Mouse (Mus musculus) limb, embryonic 12.5 days (tissue): ENCODE results near the gene Elp4. TPM values are rescaled to one million over a fixed set of nuclear protein-coding genes. Genes with fewer than 3 reads are reported as not detected.

Experiments
- ATAC-seq: fragments of 200-750 bp; cut with Nextera tagmentation; 2 replicates; pipeline ENCODE4 v1.8.0; 2017; ENCODE audit warnings: low read depth, moderate TSS enrichment; ENCODE audit not compliant: insufficient number of reproducible peaks, insufficient read depth, low FRiP score, low TSS enrichment
- H3K27ac ChIP-seq: fragments of 300-500 bp; sonication (generic); 2 replicates; pipeline ENCODE4 v1.5.1; 2016; ENCODE audit warnings: mild to moderate bottlenecking, moderate library complexity
- H3K27me3 ChIP-seq: fragments of 300-500 bp; sonication (generic); 2 replicates; pipeline ENCODE4 v1.6.1; 2016; ENCODE audit warnings: mild to moderate bottlenecking, moderate library complexity
- H3K36me3 ChIP-seq: fragments of 300-500 bp; sonication (generic); 2 replicates; pipeline ENCODE4 v1.6.1; 2016; ENCODE audit warnings: mild to moderate bottlenecking, moderate library complexity
- H3K4me1 ChIP-seq: fragments of 300-500 bp; sonication (generic); replicated peaks from 2 replicates; pipeline ENCODE4 v1.6.1; 2016
- H3K4me2 ChIP-seq: fragments of 300-500 bp; sonication (generic); 2 replicates; pipeline ENCODE4 v1.6.1; 2016; ENCODE audit warnings: mild to moderate bottlenecking, moderate library complexity
- H3K4me3 ChIP-seq: fragments of 300-500 bp; sonication (generic); replicated peaks from 2 replicates; pipeline ENCODE4 v1.5.1; 2016; ENCODE audit warnings: mild to moderate bottlenecking
- H3K9ac ChIP-seq: fragments of 300-500 bp; sonication (generic); replicated peaks from 2 replicates; pipeline ENCODE4 v1.6.1; 2016; ENCODE audit warnings: mild to moderate bottlenecking, moderate library complexity
- H3K9me3 ChIP-seq: fragments of 300-500 bp; sonication (generic); 2 replicates; pipeline ENCODE4 v1.6.1; 2016; ENCODE audit warnings: mild to moderate bottlenecking, moderate library complexity
- WGBS: fragments of 180-500 bp; shearing (Covaris S2); methylation state at CpG from one replicate; pipeline ENCODE4 v1.1.7; 2016; 5-methylcytosine and 5-hydroxymethylcytosine counted together
- polyA plus RNA-seq: library from polyadenylated mRNA; unstranded; fragments of >200 nt; fragmentation: Nextera tagmentation; extraction: Ambion mirVana; gene quantifications from 2 replicates; pipeline ENCODE4 v1.2.1, GENCODE M21; 2016

Elp4 gene
- polyA plus RNA-seq, 1 experiment from 2014 or later = 49.8 TPM

- ATAC-seq = no peak
- no peaks in the 10 kb centered on the region for H3K27me3 ChIP-seq
- H3K27ac ChIP-seq = no peak overlapping the region
- no peak overlapping the region for H3K4me3 ChIP-seq
- no peaks in the 10 kb centered on the region for H3K4me1 ChIP-seq
- no peaks in the 10 kb centered on the region for H3K9me3 ChIP-seq
- no peak overlapping the region for H3K4me2 ChIP-seq
- H3K36me3 ChIP-seq = no peaks in the 10 kb centered on the region
- H3K9ac ChIP-seq = no peak overlapping the region
These were observed 99.2 kb downstream of the Elp4 start for GRCm38 (mm10) chr2:105805210-105805609.

- WGBS = 55% methylated on average over 10 of the region's 10 CpGs
- Histone ChIP-seq H3K36me3 (no peaks in the 10 kb centered on the region), H3K4me2 (no peak overlapping the region), H3K9me3 (no peaks in the 10 kb centered on the region), H3K27ac (no peak overlapping the region), H3K9ac (no peak overlapping the region), H3K4me3 (no peak overlapping the region), H3K27me3 (no peaks in the 10 kb centered on the region), H3K4me1 (no peaks in the 10 kb centered on the region)
- no peak for ATAC-seq
These were observed 99.9 kb downstream of the Elp4 start for GRCm38 (mm10) chr2:105804506-105804905.

- no peak overlapping the region for H3K9ac ChIP-seq
- no peaks in the 10 kb centered on the region for H3K27me3 ChIP-seq
- no peak overlapping the region for H3K27ac ChIP-seq
- H3K4me1 ChIP-seq = no peaks in the 10 kb centered on the region
- no peak overlapping the region for H3K4me2 ChIP-seq
- ATAC-seq = no peak
- 30% methylated on average over 5 of the region's 5 CpGs for WGBS
- H3K4me3 ChIP-seq = no peak overlapping the region
- no peaks in the 10 kb centered on the region for H3K36me3 ChIP-seq
- H3K9me3 ChIP-seq = no peaks in the 10 kb centered on the region
These were observed 100.9 kb downstream of the Elp4 start for GRCm38 (mm10) chr2:105803427-105803826.

- 94% methylated on average over 2 of the region's 2 CpGs for WGBS
These were observed 101.5 kb downstream of the Elp4 start for GRCm38 (mm10) chr2:105802902-105803301.

GRCm38 (mm10) chr2:105801536-105801935 lies 102.8 kb downstream of the Elp4 start:
- Histone ChIP-seq H3K9me3 (no peaks in the 10 kb centered on the region), H3K4me2 (no peak overlapping the region), H3K9ac (no peak overlapping the region), H3K4me1 (no peaks in the 10 kb centered on the region), H3K36me3 (no peaks in the 10 kb centered on the region), H3K4me3 (no peak overlapping the region), H3K27me3 (no peaks in the 10 kb centered on the region), H3K27ac (no peak overlapping the region)
- WGBS = 83% methylated on average over 6 of the region's 6 CpGs
- ATAC-seq = no peak

More at GRCm38 (mm10) chr2:105802902-105803301, 101.5 kb downstream of the Elp4 start:
- H3K9ac ChIP-seq = no peak overlapping the region
- no peaks in the 10 kb centered on the region for H3K4me1 ChIP-seq
- H3K27ac ChIP-seq = no peak overlapping the region
- no peaks in the 10 kb centered on the region for H3K9me3 ChIP-seq
- H3K4me2 ChIP-seq = no peak overlapping the region
- H3K36me3 ChIP-seq = no peaks in the 10 kb centered on the region
- H3K27me3 ChIP-seq = no peaks in the 10 kb centered on the region
- no peak overlapping the region for H3K4me3 ChIP-seq
- ATAC-seq = no peak

- 49% methylated on average over 1 of the region's 1 CpGs for WGBS
- H3K27ac ChIP-seq = no peak overlapping the region
These were observed 103.7 kb downstream of the Elp4 start for GRCm38 (mm10) chr2:105800694-105801093.

GRCm38 (mm10) chr2:105799840-105800239 lies 104.5 kb downstream of the Elp4 start:
- Histone ChIP-seq H3K9me3 (no peaks in the 10 kb centered on the region), H3K27me3 (no peaks in the 10 kb centered on the region), H3K4me3 (no peak overlapping the region), H3K27ac (no peak overlapping the region), H3K36me3 (no peaks in the 10 kb centered on the region), H3K4me1 (no peaks in the 10 kb centered on the region), H3K4me2 (no peak overlapping the region), H3K9ac (no peak overlapping the region)
- 61% methylated on average over 2 of the region's 2 CpGs for WGBS
- ATAC-seq = no peak

More at GRCm38 (mm10) chr2:105800694-105801093, 103.7 kb downstream of the Elp4 start:
- H3K4me3 ChIP-seq = no peak overlapping the region
- no peak overlapping the region for H3K9ac ChIP-seq
- no peaks in the 10 kb centered on the region for H3K27me3 ChIP-seq
- ATAC-seq = no peak
- no peaks in the 10 kb centered on the region for H3K36me3 ChIP-seq
- H3K4me2 ChIP-seq = no peak overlapping the region
- H3K4me1 ChIP-seq = no peaks in the 10 kb centered on the region
- H3K9me3 ChIP-seq = no peaks in the 10 kb centered on the region

- Histone ChIP-seq H3K4me1 (peaks cover 2% of the 10 kb centered on the region; the same call in 1 of the 2 replicates), H3K4me2 (no peak overlapping the region), H3K9ac (no peak overlapping the region), H3K36me3 (no peaks in the 10 kb centered on the region), H3K4me3 (no peak overlapping the region), H3K9me3 (no peaks in the 10 kb centered on the region), H3K27ac (no peak overlapping the region), H3K27me3 (no peaks in the 10 kb centered on the region)
- no peak for ATAC-seq
These were observed 106.5 kb downstream of the Elp4 start for GRCm38 (mm10) chr2:105797842-105798241.

GRCm38 (mm10) chr2:105796101-105796500 lies 108.3 kb downstream of the Elp4 start:
- Histone ChIP-seq H3K36me3 (no peaks in the 10 kb centered on the region), H3K27me3 (no peaks in the 10 kb centered on the region), H3K4me3 (no peak overlapping the region), H3K4me2 (no peak overlapping the region), H3K4me1 (peaks cover 8% of the 10 kb centered on the region; the same call in 1 of the 2 replicates), H3K27ac (no peak overlapping the region), H3K9ac (no peak overlapping the region), H3K9me3 (no peaks in the 10 kb centered on the region)
- ATAC-seq = no peak

- 49% methylated on average over 12 of the region's 12 CpGs for WGBS
- Histone ChIP-seq H3K27me3 (no peaks in the 10 kb centered on the region), H3K4me2 (no peak overlapping the region), H3K4me3 (no peak overlapping the region), H3K36me3 (no peaks in the 10 kb centered on the region), H3K9ac (no peak overlapping the region), H3K27ac (no peak overlapping the region), H3K4me1 (peaks cover 8% of the 10 kb centered on the region; the same call in 1 of the 2 replicates), H3K9me3 (no peaks in the 10 kb centered on the region)
- ATAC-seq = no peak
These were observed 111.8 kb downstream of the Elp4 start for GRCm38 (mm10) chr2:105792339-105793120.

- no peak for ATAC-seq
- Histone ChIP-seq H3K4me2 (no peak overlapping the region), H3K4me3 (no peak overlapping the region), H3K9ac (no peak overlapping the region), H3K36me3 (no peaks in the 10 kb centered on the region), H3K4me1 (peaks cover 8% of the 10 kb centered on the region; the same call in 1 of the 2 replicates), H3K27me3 (no peaks in the 10 kb centered on the region), H3K9me3 (no peaks in the 10 kb centered on the region), H3K27ac (no peak overlapping the region)
- WGBS = 78% methylated on average over 1 of the region's 1 CpGs
These were observed 114.4 kb downstream of the Elp4 start for GRCm38 (mm10) chr2:105789936-105790335.

GRCm38 (mm10) chr2:105787726-105788125 lies 116.6 kb downstream of the Elp4 start:
- Histone ChIP-seq H3K27me3 (no peaks in the 10 kb centered on the region), H3K27ac (no peak overlapping the region), H3K9me3 (no peaks in the 10 kb centered on the region), H3K36me3 (no peaks in the 10 kb centered on the region), H3K4me1 (peaks cover 5% of the 10 kb centered on the region; the same call in 1 of the 2 replicates), H3K9ac (no peak overlapping the region), H3K4me2 (no peak overlapping the region), H3K4me3 (no peak overlapping the region)
- no peak for ATAC-seq
- WGBS = 56% methylated on average over 4 of the region's 4 CpGs
